Mouse (Mus musculus): ENCODE results near the gene Catsperb.
"Not testable (repeated sequence)": the region's sequence is repeated elsewhere in the genome, so short reads cannot be mapped to it uniquely, and the experiment has no call there.

The Catsperb gene

DNA sequence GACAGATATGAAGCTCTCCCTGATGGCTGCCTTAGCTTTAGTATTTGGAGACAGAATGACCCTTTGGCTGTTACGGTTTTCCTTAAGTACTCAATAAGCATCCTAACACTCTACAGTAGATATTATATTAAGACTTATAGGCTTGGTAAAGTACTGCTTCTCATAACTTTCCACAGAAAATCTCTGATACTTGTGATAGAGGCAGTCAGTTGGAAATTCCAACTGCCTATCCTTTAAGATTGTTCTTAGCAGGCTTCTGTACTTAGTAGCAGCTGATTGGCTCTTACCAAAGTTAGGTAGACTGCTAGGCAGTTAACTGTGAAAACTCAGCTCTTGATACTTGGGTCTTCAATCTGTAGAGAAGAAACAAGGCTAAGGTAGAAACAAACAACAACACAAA lies at the start of gene Catsperb:
Gene Catsperb, plus strand, starts transcription at position 301 of the 400 bp plus-strand sequence.
- DNase-seq (ENCODE audit: low read depth, low spot score), result not testable (repeated sequence)

DNA sequence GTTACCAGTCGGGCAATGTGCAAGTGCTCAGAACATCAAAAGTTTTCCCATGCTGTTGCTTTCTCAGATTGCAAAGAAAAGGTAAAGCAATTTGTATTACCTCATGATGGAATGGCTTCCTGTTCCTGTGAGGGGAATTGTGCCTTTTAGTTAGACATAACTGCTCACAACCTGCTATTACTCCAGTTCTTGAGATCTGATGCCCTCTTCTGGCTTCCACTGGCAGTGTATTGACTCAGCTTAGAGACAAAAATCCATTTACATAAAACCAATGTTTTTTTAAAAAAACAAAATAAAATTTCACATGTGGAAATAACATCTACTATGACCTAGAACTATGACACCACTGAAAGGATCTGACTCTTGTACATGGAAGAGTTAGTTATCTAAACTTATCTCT lies 43.0 kb upstream of the Catsperb start:
- not testable (repeated sequence) for DNase-seq (ENCODE audit: low read depth, low spot score)

DNA sequence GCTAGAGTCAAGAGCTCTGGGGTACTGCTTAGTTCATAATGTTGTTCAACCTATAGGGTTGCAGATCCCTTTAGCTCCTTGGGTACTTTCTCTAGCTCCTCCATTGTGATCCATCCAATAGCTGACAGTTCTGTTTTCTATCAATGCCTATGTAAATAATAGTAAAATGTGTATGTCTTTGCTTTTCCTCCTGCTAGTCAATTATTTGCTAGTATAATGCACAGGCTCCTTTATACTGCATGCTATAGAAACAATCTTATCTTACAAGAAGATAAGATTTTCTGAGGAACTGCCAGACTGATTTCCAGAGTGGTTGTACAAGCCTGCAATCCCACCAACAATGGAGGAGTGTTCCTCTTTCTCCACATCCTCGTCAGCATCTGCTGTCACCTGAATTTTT lies 23.0 kb upstream of the Catsperb start:
- DNase-seq (ENCODE audit: low read depth, low spot score), result not testable (repeated sequence)

DNA sequence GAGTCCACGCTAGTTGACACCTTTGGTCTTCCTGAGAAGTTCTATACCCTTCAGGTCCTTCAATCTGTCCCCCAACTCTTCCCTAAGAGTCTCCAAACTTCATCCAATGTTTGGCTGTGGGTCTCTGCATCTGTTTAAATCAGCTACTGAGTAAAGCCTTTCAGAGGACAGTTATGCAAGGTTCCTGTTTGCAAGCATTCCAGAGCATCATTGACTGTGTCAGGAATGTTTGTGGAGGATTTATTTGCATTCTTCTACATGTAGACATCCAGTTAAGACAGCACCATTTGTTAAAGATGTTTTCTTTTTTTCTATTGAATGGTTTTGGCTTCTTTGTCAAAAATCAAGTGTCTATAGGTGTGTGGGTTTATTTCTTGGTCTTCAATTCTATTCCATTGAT lies 21.7 kb downstream of the Catsperb start:
- no peak for DNase-seq (ENCODE audit: low read depth, low spot score)

DNA sequence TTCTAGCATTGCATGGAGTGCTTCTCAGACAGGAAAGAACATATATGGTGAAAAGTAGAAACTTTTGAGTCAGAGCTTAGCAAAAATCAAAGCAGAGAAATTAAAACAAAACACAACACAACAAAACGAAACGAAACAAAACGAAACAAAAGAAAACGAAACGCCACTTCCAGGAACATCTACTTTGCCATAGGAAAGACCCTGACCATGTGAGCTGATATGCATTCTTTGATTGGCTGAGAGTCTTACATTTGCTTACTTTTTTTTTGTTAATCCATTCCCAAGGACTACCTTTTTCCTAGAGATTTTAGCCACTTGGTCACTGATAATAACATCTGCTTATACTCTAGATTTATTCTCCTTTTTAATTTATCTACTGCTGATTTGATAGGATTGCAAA lies 57.6 kb downstream of the Catsperb start:
- no peak for DNase-seq (ENCODE audit: low read depth, low spot score)

DNA sequence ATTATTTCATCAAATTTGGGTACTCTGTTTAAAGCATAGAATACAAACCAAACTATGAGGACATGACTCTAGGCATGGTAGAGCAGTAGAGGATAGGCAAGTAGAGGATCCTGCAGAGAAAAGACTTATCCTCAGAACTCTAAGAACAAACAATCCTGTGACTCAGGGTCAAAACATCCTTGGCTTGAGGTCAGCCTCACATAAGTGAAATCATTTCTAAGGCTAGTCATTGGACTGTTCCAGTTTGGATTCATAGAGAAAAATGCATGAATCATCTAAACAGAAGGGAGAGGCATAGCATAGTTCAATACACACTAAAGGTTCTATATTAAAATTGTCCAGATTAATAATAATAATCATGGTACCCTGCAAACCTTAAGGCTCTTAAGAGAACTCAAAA lies 79.1 kb downstream of the Catsperb start:
- DNase-seq (ENCODE audit: low read depth, low spot score), result no peak

DNA sequence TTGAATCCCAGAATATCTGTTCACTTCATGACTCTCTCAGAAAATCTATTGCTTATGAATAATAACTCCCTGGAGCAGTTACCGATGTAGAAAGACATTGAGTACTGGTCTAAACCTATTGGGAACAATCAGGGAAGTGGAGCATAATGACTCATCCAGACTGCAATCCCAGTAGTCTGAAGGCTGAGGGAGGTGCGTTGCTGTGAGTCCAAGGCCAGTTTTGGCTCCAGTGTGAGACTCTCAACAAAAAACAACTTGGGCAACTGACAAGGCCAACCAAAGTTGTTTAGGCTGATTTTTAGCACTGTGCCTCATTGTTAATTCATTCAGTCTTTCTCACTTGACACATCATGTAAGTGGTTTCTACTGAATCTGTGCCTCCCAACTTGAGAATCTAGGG lies 106.9 kb downstream of the Catsperb start:
- DNase-seq (ENCODE audit: low read depth, low spot score), result peak; percentile 46

DNA sequence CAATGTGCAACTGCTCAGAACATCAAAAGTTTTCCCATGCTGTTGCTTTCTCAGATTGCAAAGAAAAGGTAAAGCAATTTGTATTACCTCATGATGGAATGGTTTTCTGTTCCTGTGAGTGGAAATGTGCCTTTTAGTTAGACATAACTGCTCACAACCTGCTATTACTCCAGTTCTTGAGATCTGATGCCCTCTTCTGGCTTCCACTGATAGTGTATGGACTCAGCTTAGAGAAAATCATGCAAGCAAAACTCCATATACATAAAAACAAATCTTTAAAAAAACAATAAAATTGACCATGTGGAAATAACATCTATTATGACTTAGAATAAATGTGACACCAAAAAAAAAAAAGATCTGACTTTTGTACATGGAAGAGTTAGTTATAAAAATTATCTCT lies 202.2 kb downstream of the Catsperb start:
- not testable (repeated sequence) for DNase-seq (ENCODE audit: low read depth, low spot score)

DNA sequence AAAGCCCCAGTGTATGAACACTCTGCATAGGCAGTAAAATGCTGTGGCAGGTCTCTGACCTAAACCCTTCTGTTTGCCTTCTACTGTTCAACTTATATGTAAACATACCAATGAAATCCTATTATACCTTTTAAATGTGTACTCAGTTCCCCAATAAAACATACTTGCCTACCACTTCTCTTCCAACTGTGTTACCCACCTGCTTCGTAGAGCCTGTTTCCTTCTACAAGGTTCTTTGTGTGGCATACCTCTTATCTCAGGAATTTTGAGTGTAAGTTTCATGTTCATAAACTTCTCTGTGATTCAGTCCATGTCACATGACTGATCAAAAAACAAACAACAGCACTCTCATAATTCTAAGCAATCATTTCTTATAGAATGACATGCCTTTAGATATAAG lies 228.7 kb downstream of the Catsperb start:
- no peak for DNase-seq (ENCODE audit: low read depth, low spot score)

DNA sequence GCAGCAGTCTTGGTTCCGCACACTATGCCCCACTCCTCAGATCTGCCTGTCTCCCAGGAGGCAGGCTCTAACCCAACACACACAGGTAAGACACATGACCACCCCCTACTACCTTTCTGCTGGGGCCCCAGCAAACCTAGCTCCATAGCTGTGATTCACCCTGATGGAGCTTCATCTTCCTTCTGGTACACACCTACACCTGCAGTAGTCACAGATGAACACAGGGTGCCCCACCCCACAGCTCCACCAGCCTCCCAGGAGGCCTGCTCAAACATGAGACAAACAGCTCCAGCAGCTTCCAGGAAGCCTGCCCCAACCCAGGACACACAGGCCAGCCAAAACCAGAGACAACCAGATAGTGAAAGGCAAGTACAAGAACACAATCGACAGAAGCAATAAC lies 263.0 kb downstream of the Catsperb start:
- no peak for DNase-seq (ENCODE audit: low read depth, low spot score)
